Mouse (Mus musculus) c-Kit-positive CD71-negative TER-119-negative erythroid progenitor cells, embryonic 14.5 days (primary cell): Measurements from ENCODE around the gene Lrrc75a.

Experiments
- DNase-seq: peaks from one replicate; pipeline ENCODE4 v3.0.0-alpha.2; 2013; ENCODE audit warnings: low read depth

Lrrc75a gene

DNA sequence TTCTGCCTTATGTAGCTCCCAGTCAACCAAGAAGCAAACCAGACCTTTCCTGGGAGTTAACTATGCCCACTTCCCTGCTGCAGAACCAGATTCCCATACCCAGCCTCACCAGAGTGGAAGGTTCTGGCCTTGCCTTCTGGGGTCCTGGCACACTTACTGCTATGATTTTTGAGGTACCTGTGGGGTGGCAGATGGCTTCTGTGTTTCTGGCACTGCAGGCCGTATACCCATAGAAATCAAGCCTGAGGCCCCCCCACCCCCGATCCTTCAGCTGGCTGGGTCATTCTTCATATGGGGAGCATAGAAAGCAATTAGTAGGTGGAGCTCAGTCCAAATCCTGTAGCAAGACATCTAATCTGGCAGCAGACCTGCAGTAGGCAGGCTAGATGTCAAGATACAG, 57.3 kb downstream of the Lrrc75a start:
- DNase-seq = no peak

DNA sequence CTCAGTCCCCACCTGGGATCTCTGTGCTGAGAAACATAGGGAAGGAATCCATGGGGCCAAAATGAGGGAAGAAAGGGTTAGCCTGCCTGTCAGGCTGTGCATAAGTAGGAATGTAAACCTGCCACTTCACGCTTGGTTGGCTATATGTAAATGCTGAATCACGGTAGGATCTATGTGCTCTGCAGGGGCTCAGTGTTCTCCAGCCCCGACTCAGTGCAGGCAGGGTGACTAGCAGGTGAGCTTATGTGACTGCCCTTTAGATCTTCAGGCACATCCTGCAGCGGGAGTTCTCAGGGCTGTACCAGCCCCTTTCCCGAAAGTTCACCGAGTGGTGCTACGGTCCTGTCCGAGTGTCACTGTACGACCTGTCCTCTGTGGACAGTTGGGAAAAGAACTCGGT, 58.9 kb downstream of the Lrrc75a start:
- no peak for DNase-seq

DNA sequence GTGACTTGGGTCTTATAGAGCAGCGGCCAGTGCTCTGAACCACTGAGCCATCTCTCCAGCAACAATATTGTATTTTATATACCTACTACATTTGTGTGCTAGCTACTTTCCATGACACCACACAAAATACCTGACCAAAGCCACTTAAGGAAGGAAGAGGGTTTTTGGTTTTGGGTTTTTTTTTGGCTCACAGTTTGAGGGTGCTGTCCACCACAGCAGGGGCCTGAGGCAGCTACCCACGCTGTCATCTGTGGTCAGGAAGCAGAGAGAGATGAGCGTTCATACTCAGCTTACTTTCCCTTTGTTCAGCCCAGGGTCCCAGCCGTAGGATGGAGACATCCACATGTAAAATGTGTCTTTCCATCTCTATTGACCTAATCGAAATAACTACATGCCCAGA, 61.3 kb downstream of the Lrrc75a start:
- DNase-seq = no peak

DNA sequence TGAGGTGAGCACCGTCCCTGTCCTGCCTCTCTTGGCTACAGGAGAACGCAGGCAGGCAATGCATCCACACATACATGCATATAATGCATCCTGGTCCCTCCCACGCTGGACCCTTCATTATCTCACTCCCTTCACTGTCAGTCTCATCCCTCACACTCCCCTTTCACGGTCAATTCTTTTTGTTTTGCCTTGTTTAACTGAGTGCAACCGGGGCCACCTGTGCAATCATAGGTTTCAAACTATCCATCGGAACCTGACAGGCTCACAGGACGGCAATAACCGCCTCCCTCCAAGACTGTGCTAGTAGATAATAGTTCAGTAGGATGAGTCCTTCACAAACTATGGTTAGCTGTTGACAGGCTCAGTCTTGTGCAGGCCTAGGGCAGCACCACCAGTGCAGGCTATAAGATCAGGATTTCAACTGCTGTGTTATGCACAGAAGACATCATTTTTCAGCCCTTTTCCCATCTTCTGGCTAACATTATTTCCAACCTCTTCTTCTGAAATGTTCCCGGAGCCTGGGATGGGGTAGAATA, 63.6 kb downstream of the Lrrc75a start:
- no peak for DNase-seq

DNA sequence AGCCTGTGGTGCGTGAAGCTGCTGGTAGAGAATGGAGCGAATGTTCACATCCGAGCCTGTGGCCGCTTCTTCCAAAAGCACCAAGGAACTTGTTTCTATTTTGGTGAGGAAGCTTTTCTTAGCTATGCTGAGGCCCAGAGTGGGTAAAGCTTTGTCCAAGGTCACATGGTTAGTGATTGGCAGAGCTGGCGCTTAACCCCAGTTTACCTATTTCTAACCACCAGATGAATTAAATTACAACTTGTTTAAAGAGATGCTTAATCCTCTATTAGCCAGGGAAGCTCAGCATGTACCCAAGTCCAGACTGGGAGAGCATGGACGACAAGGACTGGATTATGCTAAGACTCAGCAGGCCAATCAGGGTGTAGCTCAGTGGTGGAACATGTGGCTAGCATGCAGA, 65.3 kb downstream of the Lrrc75a start:
- DNase-seq = no peak

DNA sequence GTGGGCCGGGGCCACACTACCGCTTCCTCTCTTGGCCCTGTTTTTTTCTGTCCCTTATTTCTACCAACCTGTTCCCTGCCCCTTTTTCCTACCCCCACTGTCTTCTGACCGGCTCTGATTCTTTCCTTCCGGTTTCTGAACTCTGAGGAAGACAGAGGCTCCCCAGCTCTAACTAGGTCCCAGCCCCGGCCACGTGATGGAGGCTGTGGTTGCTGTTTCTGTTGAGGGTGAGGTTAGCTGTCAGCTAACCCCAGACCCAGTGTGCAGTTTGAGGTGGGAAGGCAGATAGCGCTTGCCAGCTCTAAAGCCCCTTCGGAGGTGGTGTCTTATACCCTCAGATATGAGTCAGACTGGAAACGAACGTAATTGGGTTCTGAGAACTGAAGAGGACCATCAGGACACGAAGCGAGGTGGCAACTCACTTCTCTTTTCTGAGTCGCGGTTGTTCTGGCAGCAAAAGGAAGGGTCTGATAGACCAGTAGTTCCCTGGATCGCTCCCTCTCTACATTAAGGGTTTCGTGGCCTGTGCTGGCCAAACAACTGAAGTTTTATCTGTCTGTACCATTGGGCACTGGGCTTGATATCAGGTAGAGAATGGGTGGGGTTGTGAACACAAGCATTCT, 71.7 kb downstream of the Lrrc75a start:
- DNase-seq = peak; percentile 75

DNA sequence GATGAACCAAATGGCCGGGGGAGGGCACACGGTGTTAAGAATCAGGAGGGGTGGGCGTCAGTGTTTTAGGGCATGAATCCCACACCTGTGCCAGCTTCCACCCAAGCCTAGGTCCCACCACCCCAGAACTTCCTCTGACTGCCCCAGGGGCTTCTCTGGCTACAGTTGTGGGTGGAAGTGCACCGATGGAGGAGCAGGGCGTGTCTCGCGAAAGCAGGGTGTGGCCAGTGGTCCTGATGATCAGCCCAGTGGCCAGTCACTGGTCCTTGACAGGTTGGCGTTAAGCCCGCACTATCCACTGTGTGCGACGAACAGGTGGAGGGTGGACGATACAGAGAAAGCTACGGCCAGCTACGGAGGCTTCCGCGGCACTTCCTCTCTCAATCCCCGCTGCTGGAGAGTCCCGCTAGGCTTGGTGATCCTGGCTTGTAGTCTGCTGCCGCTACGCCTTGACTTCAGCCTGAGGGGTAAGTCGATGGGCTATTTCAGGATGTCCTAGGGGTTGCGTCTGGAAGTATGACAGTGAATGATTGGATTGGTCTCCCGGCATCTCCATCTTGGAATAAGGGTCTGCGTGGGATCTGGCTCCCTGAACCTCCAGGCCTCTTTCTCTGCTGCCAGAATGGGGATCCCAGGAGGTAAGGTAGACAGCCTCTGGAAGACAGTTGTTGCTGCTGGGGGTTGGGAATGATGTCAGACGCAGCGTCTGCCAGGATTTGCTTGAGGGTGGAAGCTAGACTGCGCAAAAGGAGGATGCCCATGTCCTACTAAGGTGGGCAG, 72.5 kb downstream of the Lrrc75a start:
- no peak for DNase-seq

DNA sequence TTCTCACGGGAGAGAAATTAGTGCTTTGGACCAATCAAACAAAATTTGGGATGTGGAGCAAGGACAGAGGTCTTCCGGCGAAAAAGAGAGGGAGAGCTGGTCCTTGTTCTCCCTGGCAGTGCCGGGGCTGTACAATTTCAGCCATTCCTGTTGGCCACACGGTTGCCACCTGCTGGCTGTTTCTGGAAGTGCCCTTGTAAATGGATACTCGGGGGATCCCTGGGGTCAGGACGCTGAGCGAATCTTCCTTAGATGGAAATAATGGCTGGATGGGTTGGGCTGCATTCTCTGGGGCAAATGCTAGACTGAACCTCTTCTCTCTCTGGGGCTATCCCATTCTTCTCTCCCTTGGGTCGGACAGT, 73.0 kb downstream of the Lrrc75a start:
- peak; percentile 84 for DNase-seq

DNA sequence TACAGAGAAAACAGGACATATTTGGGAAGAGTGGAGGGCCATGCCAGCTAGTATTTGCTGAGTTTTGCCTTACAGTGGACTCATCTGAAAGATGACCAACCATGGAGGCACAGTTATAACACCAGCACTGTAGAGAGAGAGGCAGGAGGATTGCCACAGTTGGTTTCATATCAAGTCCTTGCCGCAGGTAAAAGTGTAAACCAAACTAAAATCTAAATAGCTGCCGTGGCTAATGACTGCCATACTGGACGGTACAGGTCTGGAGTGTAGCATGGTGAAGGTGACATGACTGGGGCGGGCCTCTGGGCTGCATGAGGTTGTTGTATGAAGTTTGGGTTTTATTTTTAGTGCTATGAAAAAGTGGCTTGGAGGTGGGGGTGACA, 73.6 kb downstream of the Lrrc75a start:
- no peak for DNase-seq

DNA sequence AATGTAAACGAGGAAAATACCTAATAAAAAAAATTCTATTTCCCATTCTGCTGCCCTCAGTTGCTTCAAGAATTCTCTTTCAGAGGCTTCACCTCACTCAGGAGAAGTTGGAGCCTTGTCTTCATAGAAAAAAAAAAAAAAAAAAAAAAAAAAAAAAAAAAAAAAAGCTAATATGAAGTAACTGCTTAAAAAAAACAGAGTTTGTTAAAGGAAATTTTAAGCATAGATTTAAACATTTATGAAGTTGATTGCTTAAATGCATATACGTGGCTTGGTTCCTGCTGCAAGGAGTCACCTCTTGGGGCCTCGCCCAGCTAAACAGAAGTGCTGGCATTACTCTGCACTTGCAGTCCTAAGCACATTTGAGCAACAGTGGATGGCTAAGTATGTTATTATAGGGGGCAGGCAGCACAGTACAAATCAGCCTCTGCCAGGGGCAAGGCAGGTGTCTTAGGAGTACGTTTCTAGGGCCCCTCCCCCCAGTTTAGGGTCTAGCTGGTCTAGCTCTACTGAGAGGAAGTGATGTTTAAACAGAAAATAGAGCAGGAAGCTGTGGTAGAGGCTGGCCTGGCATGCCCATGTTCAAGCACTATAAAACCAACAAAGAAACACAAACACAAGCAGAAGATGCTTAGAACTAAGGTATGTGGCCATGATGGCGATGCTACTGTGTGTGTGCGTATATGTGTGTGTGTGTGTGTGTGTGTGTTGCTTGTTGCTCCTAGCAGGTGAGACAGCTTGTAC, 74.2 kb downstream of the Lrrc75a start, which contains the start of gene Trpv2:
Gene Trpv2 (plus strand): TSS at position 528 of the 744 bp plus-strand sequence.
- no peak for DNase-seq

DNA sequence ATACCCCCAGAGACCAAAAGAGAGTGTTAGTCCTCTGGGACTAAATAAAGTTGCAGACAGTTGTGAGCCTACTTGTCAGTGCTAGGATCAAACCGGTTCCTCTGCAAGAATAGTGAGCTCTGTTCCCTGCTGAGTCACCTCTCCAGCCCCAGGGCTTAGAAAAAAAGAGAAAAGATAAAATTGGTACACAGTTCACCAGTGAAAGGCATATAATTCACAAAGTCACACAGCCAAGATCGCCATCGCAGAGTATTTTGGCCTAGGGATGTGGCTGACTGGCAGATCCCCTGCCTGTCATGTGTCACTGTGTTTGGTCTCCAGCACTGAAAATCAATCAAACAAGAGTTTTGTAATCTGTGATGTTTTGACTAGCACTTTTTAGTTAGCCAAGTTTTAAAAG, 80.0 kb downstream of the Lrrc75a start:
- DNase-seq = no peak

DNA sequence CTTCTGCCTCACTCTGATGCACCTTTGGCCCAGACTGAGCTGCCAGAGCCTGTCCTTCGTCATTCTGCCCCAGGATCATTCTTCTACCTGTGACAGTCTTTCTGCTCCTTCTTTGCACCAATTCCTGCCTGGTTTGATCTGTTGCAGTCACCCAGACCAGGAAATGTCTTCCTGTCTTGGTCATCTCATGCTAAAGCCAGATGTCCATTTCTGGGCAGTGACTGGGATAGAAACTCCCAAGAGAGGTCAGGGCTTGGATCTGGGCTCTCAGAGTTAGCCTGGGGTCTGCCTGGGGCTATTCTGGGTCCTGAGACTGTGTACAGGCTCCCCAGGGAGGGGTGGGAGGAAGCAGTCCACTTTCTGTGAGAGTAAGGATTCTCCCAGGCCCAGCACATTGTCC, 82.1 kb downstream of the Lrrc75a start:
- DNase-seq = no peak

DNA sequence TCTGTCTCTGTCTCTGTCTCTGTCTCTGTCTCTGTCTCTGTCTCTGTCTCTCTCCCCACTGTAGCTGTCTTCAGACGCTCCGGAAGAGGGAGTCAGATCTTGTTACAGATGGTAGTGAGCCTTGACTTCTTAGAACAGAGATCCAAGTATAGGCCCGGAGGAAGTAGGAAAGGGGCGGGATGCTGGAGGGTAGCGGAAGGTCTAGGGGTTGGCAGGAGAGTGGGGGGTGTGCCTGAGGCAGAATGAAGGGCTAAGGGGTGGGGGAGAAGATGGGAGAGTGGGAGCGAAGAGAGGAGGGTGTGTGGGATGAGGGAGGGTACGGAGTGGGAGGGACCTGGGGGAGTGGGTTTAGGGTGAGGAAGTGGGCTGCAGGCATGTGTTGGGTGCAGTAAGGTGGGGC, 82.6 kb downstream of the Lrrc75a start:
- DNase-seq = no peak

DNA sequence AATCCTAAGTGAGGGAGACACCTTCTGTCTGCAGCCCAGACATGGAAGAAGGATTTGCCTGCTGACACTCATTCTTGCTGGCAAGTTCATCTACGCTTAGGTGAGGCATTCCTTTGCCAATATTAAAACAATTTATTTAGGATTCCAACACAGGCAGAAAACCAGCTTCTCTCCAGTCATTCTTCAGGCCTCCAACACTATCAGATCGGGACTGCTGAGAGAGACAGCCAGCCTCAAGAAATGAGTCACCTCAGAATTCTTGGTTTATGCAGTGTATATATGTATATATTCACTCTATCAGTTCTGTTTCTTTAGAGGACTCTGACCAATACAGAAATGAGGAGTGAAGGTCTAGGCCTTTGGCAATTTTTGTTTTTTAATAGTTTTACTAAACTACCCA, 84.7 kb downstream of the Lrrc75a start:
- DNase-seq = no peak

DNA sequence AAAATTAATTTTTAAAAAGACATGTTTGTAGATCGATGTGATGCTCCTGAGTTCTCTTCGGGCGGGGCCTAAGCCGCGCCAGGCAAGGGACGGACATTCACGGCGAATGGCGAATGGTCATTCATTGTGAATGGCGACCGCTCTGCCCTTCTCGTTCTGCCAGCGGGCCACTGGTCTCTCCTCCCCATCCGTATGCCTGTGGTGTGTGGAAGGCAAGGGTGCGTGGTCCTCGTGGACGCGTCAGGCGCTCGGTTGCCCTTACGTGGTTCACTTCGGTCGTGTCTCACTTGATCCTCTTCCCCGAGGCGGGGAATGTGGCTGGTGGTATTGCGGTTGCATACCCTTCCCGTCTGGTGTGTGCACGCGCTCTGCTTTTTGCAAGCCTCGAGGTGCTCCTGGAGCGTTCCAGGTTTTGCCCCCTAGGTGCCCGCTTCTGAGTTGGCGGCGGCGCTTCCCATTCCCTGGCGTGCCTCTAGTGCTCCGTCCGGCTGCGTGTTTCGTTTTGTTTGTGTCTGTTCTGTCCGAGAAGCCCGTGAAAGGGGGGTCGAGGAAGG, 87.8 kb downstream of the Lrrc75a start:
- DNase-seq = no peak

DNA sequence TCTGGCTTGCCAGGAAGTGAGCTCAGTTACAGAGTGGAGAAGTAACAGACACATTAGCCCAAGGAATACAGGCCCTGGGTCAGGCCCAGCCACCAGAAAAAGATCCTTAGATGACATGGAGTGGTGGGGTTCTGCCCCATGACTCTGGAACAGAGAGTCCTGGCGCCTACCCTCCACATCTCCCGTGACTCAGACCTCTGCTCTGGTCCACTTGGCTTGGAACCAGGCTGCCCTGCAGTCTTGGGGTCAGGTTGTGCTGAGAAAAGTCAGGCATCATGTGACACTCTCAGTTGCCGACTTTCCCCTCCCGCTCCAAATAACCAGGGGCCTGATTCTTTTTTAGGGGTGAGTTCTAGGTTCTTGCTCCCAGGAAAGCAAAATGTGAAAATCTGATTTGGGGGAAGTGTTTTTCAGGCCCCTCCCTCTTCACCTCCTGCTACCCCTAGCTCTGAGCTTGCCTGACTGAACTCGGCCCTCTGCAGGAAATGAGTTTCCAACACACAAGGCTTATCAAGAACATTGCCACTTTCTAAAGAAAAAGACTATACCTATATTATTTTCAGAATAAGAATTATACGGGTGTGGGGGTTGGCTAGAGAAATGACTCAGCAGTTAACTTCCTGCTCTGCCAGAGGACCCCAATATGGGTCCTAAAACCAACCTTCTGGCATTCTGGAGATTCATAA, 89.2 kb downstream of the Lrrc75a start:
- no peak for DNase-seq

DNA sequence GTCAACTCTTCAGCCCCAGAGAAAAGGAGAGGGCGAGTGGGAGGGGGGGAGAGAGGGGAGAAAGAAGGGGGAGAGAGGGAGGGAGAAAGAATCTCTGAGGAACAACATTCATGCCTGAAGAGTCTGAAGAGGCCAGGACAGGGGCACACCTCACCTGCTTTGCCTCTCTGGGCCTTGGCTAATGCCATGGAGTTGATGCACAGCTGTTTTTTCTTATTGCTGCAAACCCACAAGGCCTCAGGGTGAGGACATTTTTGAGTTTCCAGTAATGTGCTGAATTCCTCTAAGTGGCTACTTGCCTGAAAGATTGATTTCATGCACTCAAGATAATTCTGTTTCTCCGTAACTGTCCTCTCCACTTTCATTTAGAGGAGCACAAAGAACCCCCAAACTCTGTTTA, 90.2 kb downstream of the Lrrc75a start:
- DNase-seq = no peak

DNA sequence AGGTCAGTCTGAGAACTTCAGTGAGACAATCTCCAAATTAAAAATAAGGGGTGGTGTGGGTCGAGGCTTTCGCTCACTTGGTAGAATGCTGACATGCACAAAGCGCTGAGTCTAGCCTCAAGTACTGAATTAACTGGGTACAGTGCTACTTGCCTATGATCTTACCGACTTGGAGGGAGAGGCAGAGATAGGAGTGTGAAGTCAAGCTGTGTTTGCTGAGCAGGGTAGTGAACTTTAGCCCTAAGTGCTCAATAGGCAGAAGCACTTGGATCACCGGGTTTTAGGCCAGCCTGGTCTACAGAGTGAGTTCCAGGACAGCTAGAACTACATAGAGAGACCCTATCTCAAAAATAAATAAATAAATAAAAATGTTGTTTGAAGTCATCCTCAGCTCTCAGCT, 91.1 kb downstream of the Lrrc75a start:
- DNase-seq = no peak

DNA sequence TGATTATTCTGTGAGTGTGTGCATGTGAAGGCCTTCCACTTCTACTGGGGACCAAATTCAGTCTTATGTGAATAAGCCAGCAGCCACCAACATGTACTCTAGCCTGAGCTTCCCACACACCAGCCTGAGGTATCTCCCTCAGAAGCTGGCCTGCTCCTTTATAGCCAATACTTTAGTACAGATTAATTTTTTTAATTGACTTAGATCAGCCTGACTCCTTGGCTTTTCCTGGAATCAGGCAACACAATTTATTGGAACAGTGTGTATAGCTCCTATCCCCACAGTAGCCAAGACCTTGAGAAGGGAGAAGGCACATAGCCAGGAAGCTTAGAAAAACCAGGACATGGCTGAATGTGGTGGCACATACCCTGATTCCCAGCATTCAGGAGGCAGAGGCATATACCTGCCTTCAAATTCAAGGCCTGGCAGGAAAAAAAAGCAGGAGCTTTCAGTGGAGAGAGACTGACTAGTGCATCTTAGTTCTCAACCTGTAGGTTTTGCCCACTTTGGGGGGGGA, 92.4 kb downstream of the Lrrc75a start:
- DNase-seq = no peak

DNA sequence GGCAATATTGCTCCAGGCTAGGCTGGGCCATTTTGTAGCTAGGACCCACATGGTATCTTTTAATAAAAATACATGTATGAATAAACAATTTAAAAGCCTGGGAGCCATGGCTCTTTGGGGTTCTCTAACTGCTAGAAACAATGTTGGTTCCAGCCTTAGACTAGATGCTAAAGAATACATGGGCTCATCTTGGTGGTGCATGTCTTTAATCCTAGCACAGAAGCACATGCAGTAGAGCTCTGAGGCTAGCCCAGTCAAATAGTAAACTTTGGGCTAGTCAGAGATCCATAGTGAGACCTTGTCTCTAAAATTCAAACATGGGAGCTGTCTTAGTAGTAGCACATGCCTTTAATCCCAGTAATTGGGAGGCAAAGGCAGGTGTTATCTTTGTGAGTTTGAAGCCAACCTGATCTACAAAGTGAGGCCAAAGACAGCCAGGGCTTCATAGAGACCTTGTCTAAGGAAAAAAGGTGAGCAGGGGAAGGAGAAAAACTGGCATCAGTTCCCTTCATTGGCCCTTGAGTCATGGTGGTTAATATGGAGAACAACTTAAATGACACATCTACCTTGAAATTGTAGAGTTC, 93.3 kb downstream of the Lrrc75a start:
- no peak for DNase-seq
